Mouse (Mus musculus) embryonic facial prominence, embryonic 15.5 days (tissue): Measurements from ENCODE around the gene Fgf13. TPM values are rescaled to one million over a fixed set of nuclear protein-coding genes. Genes with fewer than 3 reads are reported as not detected.
A peak's percentile ranks its signal among the peaks of the same experiment; 100 is the strongest.

Source experiments
- ATAC-seq: fragments of 200-750 bp; cut with Nextera tagmentation; 2 replicates; pipeline ENCODE4 v1.8.0; 2017; ENCODE audit warnings: low read depth, moderate TSS enrichment; ENCODE audit not compliant: insufficient number of reproducible peaks, low FRiP score, low TSS enrichment
- H3K27ac ChIP-seq: fragments of 300-500 bp; sonication (generic); replicated peaks from 2 replicates; pipeline ENCODE4 v1.5.1; 2015; ENCODE audit warnings: mild to moderate bottlenecking, inconsistent platforms
- H3K27me3 ChIP-seq: fragments of 300-500 bp; sonication (generic); 2 replicates; pipeline ENCODE4 v1.6.1; 2015; ENCODE audit warnings: inconsistent platforms
- H3K36me3 ChIP-seq: fragments of 300-500 bp; sonication (generic); 2 replicates; pipeline ENCODE4 v1.6.1; 2015; ENCODE audit warnings: mild to moderate bottlenecking, inconsistent platforms
- H3K4me1 ChIP-seq: fragments of 300-500 bp; sonication (generic); 2 replicates; pipeline ENCODE4 v1.6.1; 2015; ENCODE audit warnings: inconsistent platforms
- H3K4me2 ChIP-seq: fragments of 300-500 bp; sonication (generic); replicated peaks from 2 replicates; pipeline ENCODE4 v1.6.1; 2015; ENCODE audit warnings: mild to moderate bottlenecking, inconsistent platforms
- H3K4me3 ChIP-seq: fragments of 300-500 bp; sonication (generic); replicated peaks from 2 replicates; pipeline ENCODE4 v1.5.1; 2015; ENCODE audit warnings: mild to moderate bottlenecking, inconsistent platforms
- H3K9ac ChIP-seq: fragments of 300-500 bp; sonication (generic); 2 replicates; pipeline ENCODE4 v1.6.1; 2015; ENCODE audit warnings: inconsistent platforms
- H3K9me3 ChIP-seq: fragments of 300-500 bp; sonication (generic); replicated peaks from 2 replicates; pipeline ENCODE4 v1.6.1; 2016; ENCODE audit warnings: inconsistent platforms
- WGBS: fragments of 180-500 bp; shearing (Covaris S2); methylation state at CpG from one replicate; pipeline ENCODE4 v1.1.7; 2015; 5-methylcytosine and 5-hydroxymethylcytosine counted together
- polyA plus RNA-seq: library from polyadenylated mRNA; unstranded; fragments of >200 nt; fragmentation: Nextera tagmentation; extraction: Ambion mirVana; gene quantifications from 2 replicates; pipeline ENCODE4 v1.2.1, GENCODE M21; 2015

Gene Fgf13
- polyA plus RNA-seq = 17.4 and 18.3 TPM in 2 replicates

DNA sequence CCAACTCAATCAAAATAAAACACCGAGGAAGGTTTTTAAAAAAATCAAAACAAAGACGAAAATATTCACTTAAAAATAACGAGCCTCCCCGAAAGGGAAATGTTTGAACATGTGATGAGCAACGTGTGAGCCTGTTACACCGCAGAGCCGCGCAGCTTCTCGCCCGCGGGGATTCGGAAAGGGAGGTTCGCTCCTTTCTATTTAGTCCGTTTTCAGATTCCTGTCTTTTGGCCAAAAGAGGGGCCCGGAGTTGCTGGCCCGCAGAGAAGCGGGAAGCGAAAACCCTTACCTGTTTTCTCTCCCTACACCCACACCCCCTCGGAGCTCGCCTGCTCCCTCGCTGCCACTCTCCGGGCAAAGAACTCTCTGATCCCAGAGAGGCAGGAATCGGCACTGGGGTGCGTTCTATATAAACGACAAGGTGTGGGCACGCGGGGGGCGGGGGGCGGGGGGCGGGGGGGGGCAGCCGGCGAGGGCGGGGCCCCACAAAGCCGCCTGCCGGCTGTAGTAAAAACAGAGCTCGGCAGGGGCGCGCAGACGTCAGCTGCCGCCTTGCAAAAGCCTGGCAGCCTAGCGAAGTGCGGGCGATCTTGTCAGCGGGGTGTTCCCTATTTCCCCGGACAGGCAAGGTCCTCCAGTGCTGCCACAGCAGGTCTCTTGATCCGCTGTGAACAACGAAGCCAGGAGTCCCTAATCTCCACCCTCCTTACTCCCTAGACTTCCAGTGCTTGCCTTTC is at the start of gene Fgf13:
Gene Fgf13 (minus strand): TSS at position 377 of the 737 bp plus-strand sequence.
- peak within 1 kb of the TSS; percentile 51 for H3K4me3 ChIP-seq
- no peaks in the 10 kb centered on the region for H3K36me3 ChIP-seq
- peaks cover 9% of the 10 kb centered on the region; the same call in 1 of the 2 replicates for H3K27me3 ChIP-seq
- H3K4me1 ChIP-seq = no peaks in the 10 kb centered on the region
- no peaks in the 10 kb centered on the region for H3K9me3 ChIP-seq
- WGBS = 17% methylated on average over 47 of the region's 47 CpGs
- H3K27ac ChIP-seq = peak within 1 kb of the TSS; percentile 68
- H3K4me2 ChIP-seq = peak within 1 kb of the TSS; percentile 63
- H3K9ac ChIP-seq = peak within 1 kb of the TSS; percentile 21; the same call in 1 of the 2 replicates
- peak; percentile 54; the same call in 1 of the 2 replicates for ATAC-seq

DNA sequence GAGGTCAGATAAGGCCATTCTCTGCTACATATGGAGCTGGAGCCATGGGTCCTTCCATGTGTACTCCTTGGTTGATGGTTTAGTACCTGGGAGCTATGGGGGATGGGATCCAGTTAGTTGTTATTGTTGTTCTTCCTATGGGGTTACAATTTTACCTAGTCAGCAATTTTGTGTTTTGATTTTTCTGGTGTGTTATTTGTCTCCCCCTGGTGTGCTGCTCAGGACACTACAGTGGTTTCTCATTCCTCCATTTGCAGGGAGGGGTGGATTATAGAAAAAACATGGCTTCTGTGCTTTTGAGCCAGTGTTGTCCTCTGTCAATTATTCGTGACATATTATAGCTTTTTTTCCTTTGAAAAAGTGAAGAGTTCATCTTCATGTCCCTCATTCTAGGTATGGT is 38.7 kb upstream of the Fgf13 start:
- H3K4me2 ChIP-seq = no peak overlapping the region
- H3K9ac ChIP-seq = no peak overlapping the region
- H3K27me3 ChIP-seq = no peaks in the 10 kb centered on the region
- WGBS = 54% methylated on average over 1 of the region's 1 CpGs
- no peaks in the 10 kb centered on the region for H3K36me3 ChIP-seq
- ATAC-seq = no peak
- H3K27ac ChIP-seq = no peak overlapping the region
- no peaks in the 10 kb centered on the region for H3K4me1 ChIP-seq
- H3K4me3 ChIP-seq = no peak overlapping the region
- no peaks in the 10 kb centered on the region for H3K9me3 ChIP-seq

DNA sequence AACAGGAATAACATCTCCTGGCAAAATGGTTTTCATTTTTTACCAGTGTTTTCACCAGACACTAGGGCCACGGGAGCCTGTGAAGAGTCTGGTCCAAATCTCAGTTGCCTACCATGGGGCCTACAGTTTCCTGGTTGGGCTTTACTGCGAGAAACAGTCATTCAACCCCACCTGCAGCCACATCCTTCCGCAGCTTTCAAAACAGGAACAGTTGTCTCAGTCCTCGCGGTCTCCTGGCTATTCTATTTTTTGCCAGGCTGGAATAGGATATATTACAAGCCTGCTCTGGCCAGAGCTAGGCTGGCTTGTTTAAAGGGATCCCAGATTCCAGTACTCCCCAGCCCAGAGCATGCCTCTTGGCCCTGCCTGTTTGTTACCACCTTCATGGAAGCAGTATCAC is 21.2 kb upstream of the Fgf13 start:
- no peaks in the 10 kb centered on the region for H3K4me1 ChIP-seq
- H3K27ac ChIP-seq = no peak overlapping the region
- WGBS = 36% methylated on average over 5 of the region's 5 CpGs
- no peaks in the 10 kb centered on the region for H3K27me3 ChIP-seq
- no peaks in the 10 kb centered on the region for H3K9me3 ChIP-seq
- no peak for ATAC-seq
- H3K4me3 ChIP-seq = no peak overlapping the region
- H3K9ac ChIP-seq = no peak overlapping the region
- H3K4me2 ChIP-seq = no peak overlapping the region
- no peaks in the 10 kb centered on the region for H3K36me3 ChIP-seq

DNA sequence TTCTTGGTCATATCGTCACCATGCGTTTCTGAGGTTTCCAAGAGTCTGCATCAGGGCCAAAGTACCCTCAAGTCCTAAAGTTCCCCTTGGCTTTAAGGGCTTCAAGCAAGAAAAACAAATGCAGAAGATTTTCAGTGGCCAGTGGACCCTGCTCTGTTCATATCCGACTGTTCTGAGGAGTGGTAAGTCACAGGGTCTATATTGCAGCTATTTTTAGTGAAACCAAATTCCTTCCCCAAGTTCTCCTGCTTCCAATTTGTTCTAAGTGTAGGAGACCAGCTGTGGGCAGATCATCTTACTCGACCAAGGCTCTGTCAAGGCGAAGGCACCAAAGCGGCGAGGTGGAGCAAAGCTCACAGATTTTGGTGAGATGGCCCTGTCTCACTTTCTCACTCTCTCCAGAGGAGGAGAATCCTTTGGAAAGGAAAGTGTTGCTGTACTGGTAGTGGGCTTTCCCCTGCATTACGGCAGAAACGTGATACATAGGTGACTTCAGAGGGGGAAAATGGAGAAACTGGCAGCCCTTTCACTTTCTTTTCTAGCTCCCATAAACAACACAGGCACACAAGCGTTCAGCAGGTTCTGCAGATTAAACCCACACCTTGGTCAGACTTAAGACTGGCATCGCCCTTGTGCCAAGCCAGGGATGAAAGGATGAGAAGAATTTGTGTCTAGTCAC is 17.8 kb upstream of the Fgf13 start:
- Histone ChIP-seq H3K27ac (no peak overlapping the region), H3K36me3 (no peaks in the 10 kb centered on the region), H3K4me1 (no peaks in the 10 kb centered on the region), H3K9me3 (no peaks in the 10 kb centered on the region), H3K27me3 (no peaks in the 10 kb centered on the region), H3K4me2 (no peak overlapping the region), H3K9ac (no peak overlapping the region), H3K4me3 (no peak overlapping the region)
- WGBS = 50% methylated on average over 11 of the region's 11 CpGs
- ATAC-seq = no peak

DNA sequence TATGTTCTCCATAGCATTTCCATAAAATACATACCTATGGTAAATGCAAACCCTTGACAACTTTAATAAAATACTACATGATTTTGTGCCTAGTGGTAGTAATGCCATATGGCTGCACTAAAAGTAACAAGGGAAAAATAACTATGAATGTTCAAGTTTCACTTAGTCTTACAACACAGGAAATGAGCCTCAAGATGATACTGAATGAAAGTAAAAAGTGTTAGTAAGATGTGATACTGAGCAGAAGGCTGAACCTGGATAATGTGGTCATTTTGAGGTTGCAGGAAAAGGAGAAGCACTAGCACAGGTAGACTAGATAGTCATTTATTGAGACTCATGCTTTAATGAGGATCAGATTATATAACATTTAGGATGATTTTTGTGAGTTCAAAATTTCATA is 16.2 kb upstream of the Fgf13 start:
- H3K9ac ChIP-seq = no peak overlapping the region
- no peak for ATAC-seq
- no peaks in the 10 kb centered on the region for H3K36me3 ChIP-seq
- H3K27me3 ChIP-seq = no peaks in the 10 kb centered on the region
- no peaks in the 10 kb centered on the region for H3K4me1 ChIP-seq
- no peak overlapping the region for H3K4me3 ChIP-seq
- no peak overlapping the region for H3K27ac ChIP-seq
- H3K9me3 ChIP-seq = no peaks in the 10 kb centered on the region
- no peak overlapping the region for H3K4me2 ChIP-seq

DNA sequence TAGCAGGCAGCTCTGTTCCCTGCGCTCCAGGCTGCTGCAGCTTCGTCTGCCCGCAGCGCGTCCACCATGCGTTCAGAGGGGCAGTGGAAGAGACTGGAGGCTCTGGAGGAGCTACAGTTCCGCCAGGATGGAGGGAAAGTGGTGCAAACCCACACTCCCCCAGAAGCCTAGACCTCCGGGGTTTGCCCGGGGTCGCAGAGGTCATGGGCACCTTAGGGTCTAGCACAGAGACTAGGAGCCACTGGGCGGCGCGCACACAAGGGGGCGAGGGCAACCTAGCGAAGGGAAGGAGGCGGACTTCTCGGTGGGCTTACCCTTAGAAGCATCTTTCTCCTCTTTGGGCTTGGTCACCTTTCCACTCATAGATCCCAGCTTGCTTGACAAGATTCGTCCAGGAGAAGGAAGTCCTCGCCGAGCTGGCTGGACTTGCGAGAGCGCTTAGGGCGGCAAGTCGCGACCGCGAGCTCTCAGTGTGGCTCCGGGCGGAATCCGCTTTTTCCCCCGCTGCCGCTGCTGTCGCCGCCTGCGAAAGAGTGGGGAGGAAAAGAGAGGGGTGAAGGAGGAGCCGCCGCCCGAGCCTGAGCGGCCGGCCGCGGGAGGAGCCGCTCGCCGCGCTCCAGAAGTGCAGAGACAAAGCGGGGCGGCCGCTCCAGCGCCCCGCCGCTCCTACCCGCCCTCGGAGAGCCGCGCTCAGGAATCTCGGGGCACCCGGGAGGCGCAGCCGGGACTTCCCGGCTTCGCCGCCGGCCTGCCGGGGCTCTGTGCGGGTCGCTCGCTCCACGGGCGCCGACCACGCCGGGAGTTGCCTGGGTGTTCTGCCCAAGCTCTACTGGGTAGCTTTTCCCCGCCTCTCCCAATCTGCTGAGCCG is 811 bp downstream of the Fgf13 start:
- 19% methylated on average over 52 of the region's 75 CpGs for WGBS
- no peaks in the 10 kb centered on the region for H3K9me3 ChIP-seq
- H3K9ac ChIP-seq = peak overlapping the region; percentile 21; the same call in 1 of the 2 replicates
- peak overlapping the region; percentile 68 for H3K27ac ChIP-seq
- no peaks in the 10 kb centered on the region for H3K36me3 ChIP-seq
- H3K4me3 ChIP-seq = peak overlapping the region; percentile 51
- peak overlapping the region; percentile 63 for H3K4me2 ChIP-seq
- peaks cover 9% of the 10 kb centered on the region; the same call in 1 of the 2 replicates for H3K27me3 ChIP-seq
- peak; percentile 57; the same call in 1 of the 2 replicates for ATAC-seq
- H3K4me1 ChIP-seq = no peaks in the 10 kb centered on the region

DNA sequence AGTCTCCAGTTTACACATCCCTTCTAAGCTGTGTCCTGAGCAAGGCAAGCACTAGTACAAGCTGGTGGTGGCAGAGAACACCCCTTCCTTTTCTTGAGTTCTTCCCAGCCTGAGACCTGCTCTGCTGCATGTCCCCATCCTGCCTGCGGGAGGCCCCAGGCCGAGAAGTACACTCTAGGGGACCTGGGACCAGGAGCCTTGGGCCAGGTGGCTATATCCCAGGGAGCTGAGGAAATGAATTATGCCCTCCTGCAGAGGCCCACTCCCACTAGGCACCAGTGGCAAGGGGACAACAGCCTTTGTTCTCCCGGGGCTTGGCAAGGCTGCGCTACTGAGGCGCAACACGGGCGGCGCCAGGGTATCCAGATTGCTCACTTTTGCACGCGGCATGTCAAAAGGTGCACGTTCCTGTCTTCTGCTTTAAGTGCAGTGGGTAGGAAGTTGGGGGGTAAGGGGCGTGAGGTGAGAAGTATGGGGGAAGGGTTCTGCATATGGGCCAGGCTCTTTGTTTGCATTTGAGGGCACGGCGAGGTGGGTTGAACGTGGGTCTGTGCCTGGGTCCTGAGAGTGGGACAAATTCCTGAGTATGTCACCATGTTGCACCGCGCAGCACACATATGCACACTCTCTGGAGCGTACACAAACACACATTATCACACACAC is 1.7 kb downstream of the Fgf13 start:
- H3K9me3 ChIP-seq = no peaks in the 10 kb centered on the region
- peak overlapping the region; percentile 51 for H3K4me3 ChIP-seq
- H3K27ac ChIP-seq = no peak overlapping the region
- H3K9ac ChIP-seq = no peak overlapping the region
- whole genome bisulfite sequencing = 32% methylated on average over 18 of the region's 18 CpGs
- H3K4me2 ChIP-seq = peak overlapping the region; percentile 63
- H3K36me3 ChIP-seq = no peaks in the 10 kb centered on the region
- H3K4me1 ChIP-seq = no peaks in the 10 kb centered on the region
- H3K27me3 ChIP-seq = peaks cover 9% of the 10 kb centered on the region; the same call in 1 of the 2 replicates
- no peak for ATAC-seq

DNA sequence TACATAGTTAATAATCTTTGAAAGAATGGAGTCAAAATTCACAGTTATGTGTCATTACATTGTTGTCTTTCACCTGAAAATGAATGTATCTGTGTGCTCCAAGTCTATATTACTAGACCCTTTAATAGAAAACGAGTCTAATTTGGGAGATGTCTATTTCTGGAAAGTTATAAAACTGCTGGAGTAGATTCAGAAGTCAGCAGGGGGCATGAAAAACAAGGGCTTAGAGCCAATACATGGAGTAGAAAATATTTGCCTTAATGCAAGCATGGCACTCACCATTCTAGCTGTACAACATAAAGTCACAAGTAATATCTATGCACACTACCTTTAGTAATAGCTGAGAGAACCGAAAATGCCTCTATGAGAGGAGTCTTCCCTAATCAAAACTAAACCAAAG is 19.9 kb downstream of the Fgf13 start:
- WGBS = 61% methylated on average over 2 of the region's 2 CpGs
- Histone ChIP-seq H3K4me2 (no peak overlapping the region), H3K36me3 (no peaks in the 10 kb centered on the region), H3K4me3 (no peak overlapping the region), H3K27me3 (no peaks in the 10 kb centered on the region), H3K9ac (no peak overlapping the region), H3K9me3 (no peaks in the 10 kb centered on the region), H3K4me1 (no peaks in the 10 kb centered on the region), H3K27ac (no peak overlapping the region)
- no peak for ATAC-seq

GRCm38 (mm10) chrX:59508273-59508672 is 59.6 kb downstream of the Fgf13 start:
- H3K4me3 ChIP-seq = no peak overlapping the region
- H3K4me1 ChIP-seq = no peaks in the 10 kb centered on the region
- H3K9me3 ChIP-seq = no peaks in the 10 kb centered on the region
- 52% methylated on average over 4 of the region's 4 CpGs for WGBS
- no peaks in the 10 kb centered on the region for H3K36me3 ChIP-seq
- no peak for ATAC-seq
- H3K9ac ChIP-seq = no peak overlapping the region
- H3K27ac ChIP-seq = no peak overlapping the region
- H3K27me3 ChIP-seq = no peaks in the 10 kb centered on the region
- no peak overlapping the region for H3K4me2 ChIP-seq

DNA sequence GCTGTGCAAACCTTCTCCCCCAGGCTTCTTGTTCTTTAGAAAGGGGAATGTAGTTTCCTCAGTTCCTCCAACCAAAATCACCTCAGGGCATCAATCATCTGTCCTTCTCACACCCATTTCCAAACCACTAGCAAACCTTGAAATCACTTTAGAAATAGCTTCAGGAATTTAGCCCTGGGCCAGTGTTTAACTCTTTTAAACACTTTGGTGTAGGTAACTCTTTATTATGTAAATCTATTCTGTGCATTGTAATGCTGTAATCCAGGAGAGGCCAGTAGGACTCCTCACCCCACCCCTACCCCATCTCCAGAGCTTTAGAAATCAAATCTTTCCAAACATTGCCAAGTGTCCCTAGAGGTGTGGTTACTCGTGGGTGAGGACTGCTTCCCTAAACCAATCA is 74.5 kb downstream of the Fgf13 start:
- H3K4me3 ChIP-seq = no peak overlapping the region
- H3K27me3 ChIP-seq = no peaks in the 10 kb centered on the region
- H3K9me3 ChIP-seq = no peaks in the 10 kb centered on the region
- no peak overlapping the region for H3K4me2 ChIP-seq
- H3K27ac ChIP-seq = no peak overlapping the region
- no peak for ATAC-seq
- WGBS = 39% methylated on average over 1 of the region's 1 CpGs
- no peaks in the 10 kb centered on the region for H3K4me1 ChIP-seq
- H3K36me3 ChIP-seq = no peaks in the 10 kb centered on the region
- H3K9ac ChIP-seq = no peak overlapping the region

GRCm38 (mm10) chrX:59485426-59485825 is 82.4 kb downstream of the Fgf13 start:
- WGBS = 68% methylated on average over 2 of the region's 2 CpGs
- no peak overlapping the region for H3K4me3 ChIP-seq
- ATAC-seq = no peak

More at GRCm38 (mm10) chrX:59485426-59485825, 82.4 kb downstream of the Fgf13 start:
- Histone ChIP-seq H3K9me3 (no peaks in the 10 kb centered on the region), H3K27ac (no peak overlapping the region), H3K36me3 (no peaks in the 10 kb centered on the region), H3K27me3 (no peaks in the 10 kb centered on the region), H3K9ac (no peak overlapping the region), H3K4me1 (no peaks in the 10 kb centered on the region), H3K4me2 (no peak overlapping the region)
